Mouse (Mus musculus): ENCODE results near the gene Cux2. TPM values are rescaled to one million over a fixed set of nuclear protein-coding genes. Genes with fewer than 3 reads are reported as not detected.
A peak's percentile ranks its signal among the peaks of the same experiment; 100 is the strongest.

Gene Cux2
- polyA plus RNA-seq, 1 experiment from 2014 or later, result 17.4 TPM

DNA sequence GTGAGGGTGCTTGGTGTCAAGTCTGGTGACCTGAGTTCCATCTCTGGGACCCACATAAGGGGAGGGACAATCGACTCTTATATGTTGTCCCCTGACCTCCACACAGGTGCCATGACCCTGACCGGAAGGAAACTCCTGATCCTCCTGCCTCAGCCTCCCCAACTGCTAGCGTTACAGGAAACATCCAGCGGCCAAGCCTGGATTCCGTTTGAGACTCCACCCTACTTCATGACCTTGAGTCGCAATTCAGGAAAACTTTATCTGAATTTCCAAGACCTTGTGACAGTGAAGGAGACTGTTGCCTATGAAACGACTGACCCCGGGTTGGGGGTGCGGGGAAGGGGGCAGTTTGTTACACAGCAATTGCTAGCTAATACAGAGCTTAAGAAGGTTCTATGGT lies 208.4 kb downstream of the Cux2 start:
- H3K9me3 ChIP-seq (ENCODE audit: control insufficient read depth, low read length), result no peaks in the 10 kb centered on the region
- no peak for DNase-seq (ENCODE audit: low spot score)
- no peak for ATAC-seq (ENCODE audit: low FRiP score)
- no peak overlapping the region for H3K9ac ChIP-seq (ENCODE audit: low read depth, low read length)
- H3K4me1 ChIP-seq (replicated peaks; ENCODE audit: control insufficient read depth, insufficient read depth, low read length), result no peaks in the 10 kb centered on the region; the same call in 1 of the 2 replicates
- H3K36me3 ChIP-seq (ENCODE audit: control insufficient read depth, insufficient read depth, low read length), result no peaks in the 10 kb centered on the region
- H3K4me2 ChIP-seq (replicated peaks; ENCODE audit: low read depth, low read length), result no peak overlapping the region
- H3K27ac ChIP-seq (ENCODE audit: low read depth, low read length), result no peak overlapping the region
- no peak overlapping the region for H3K4me3 ChIP-seq (ENCODE audit: low read depth, low read length)
- 94% methylated on average over 9 of the region's 9 CpGs for WGBS
- peaks cover 53% of the 10 kb centered on the region for H3K27me3 ChIP-seq (ENCODE audit: control insufficient read depth, insufficient read depth, low read length)

- Histone ChIP-seq H3K9ac (ENCODE audit: low read depth, low read length) (peak overlapping the region; percentile 34; the same call in 1 of the 2 replicates), H3K4me1 (replicated peaks; ENCODE audit: control insufficient read depth, insufficient read depth, low read length) (peaks cover 9% of the 10 kb centered on the region), H3K4me3 (ENCODE audit: low read depth, low read length) (peak overlapping the region; percentile 30), H3K9me3 (ENCODE audit: control insufficient read depth, low read length) (no peaks in the 10 kb centered on the region), H3K27me3 (ENCODE audit: control insufficient read depth, insufficient read depth, low read length) (peaks cover 45% of the 10 kb centered on the region), H3K4me2 (replicated peaks; ENCODE audit: low read depth, low read length) (peak overlapping the region; percentile 58), H3K36me3 (ENCODE audit: control insufficient read depth, insufficient read depth, low read length) (no peaks in the 10 kb centered on the region), H3K27ac (ENCODE audit: low read depth, low read length) (no peak overlapping the region)
- DNase-seq (ENCODE audit: low spot score) (no peak), ATAC-seq (ENCODE audit: low FRiP score) (no peak)
- WGBS, result 25% methylated on average over 7 of the region's 7 CpGs
Observed at GRCm38 (mm10) chr5:121839128-121839473, 210.8 kb downstream of the Cux2 start.

DNA sequence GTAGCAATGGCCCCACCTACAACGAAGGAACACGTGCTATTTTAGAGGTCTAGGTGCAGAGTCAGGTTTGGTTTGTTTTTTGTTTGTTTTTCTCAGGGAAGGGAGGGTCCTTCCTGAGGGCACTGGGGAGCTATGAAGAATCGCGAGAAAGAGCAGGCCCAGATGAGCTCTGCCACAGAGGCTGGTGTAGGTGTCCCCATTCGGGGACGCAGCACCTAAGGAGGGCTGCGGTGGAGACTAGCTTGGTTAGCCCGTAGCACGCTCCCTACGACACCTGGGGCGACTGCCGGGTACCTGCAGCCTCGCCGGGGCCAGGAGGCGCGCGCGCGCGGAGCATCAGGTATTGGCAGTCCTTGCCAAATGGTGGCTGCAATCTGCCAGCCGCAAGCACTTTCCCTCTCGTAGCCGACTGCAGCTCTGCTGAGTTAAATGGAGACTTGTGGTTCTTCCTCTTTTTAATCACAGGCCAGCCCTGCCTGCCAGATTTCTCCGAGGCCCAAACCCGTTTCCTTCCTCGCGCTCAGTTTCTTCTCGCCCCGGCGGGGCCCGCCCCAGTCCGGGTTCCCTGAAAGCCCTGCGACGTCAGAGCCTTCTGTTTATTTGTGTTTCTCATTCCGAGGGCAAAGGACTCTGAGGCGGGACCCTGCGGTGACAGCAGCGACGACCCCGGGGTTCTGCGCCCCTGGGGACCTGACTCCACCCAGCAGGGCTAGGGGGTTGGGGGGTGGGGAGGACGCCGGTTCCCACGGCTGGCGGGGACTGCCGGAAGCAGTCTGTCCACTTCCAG lies 211.4 kb downstream of the Cux2 start:
- no peak for ATAC-seq (ENCODE audit: low FRiP score)
- no peaks in the 10 kb centered on the region for H3K9me3 ChIP-seq (ENCODE audit: control insufficient read depth, low read length)
- DNase-seq (ENCODE audit: low spot score), result peak; percentile 48
- H3K4me2 ChIP-seq (replicated peaks; ENCODE audit: low read depth, low read length), result peak overlapping the region; percentile 58
- H3K4me3 ChIP-seq (ENCODE audit: low read depth, low read length), result peak overlapping the region; percentile 30
- H3K36me3 ChIP-seq (ENCODE audit: control insufficient read depth, insufficient read depth, low read length), result no peaks in the 10 kb centered on the region
- WGBS, result 1% methylated on average over 46 of the region's 46 CpGs
- no peak overlapping the region for H3K27ac ChIP-seq (ENCODE audit: low read depth, low read length)
- peaks cover 11% of the 10 kb centered on the region for H3K4me1 ChIP-seq (replicated peaks; ENCODE audit: control insufficient read depth, insufficient read depth, low read length)
- peaks cover 39% of the 10 kb centered on the region for H3K27me3 ChIP-seq (ENCODE audit: control insufficient read depth, insufficient read depth, low read length)
- H3K9ac ChIP-seq (ENCODE audit: low read depth, low read length), result peak overlapping the region; percentile 34; the same call in 1 of the 2 replicates

GRCm38 (mm10) chr5:121837441-121838340 lies 212.2 kb downstream of the Cux2 start, which contains the start of gene Sh2b3:
Sh2b3 (minus strand) TSS chr5:121837646.
- ATAC-seq (ENCODE audit: low FRiP score) (0 out of 2 replicates have a peak, but pooled peaks have one; percentile 2), DNase-seq (ENCODE audit: low spot score) (peak; percentile 30)
- peak within 1 kb of the TSS; percentile 70 for H3K4me3 ChIP-seq (ENCODE audit: low read depth, low read length)
- H3K4me2 ChIP-seq (replicated peaks; ENCODE audit: low read depth, low read length), result peak within 1 kb of the TSS; percentile 96
- WGBS, result 1% methylated on average over 35 of the region's 35 CpGs
- peak within 1 kb of the TSS; percentile 72 for H3K9ac ChIP-seq (ENCODE audit: low read depth, low read length)
- H3K36me3 ChIP-seq (ENCODE audit: control insufficient read depth, insufficient read depth, low read length), result no peaks in the 10 kb centered on the region
- no peaks in the 10 kb centered on the region for H3K9me3 ChIP-seq (ENCODE audit: control insufficient read depth, low read length)
- peak within 1 kb of the TSS; percentile 68 for H3K27ac ChIP-seq (ENCODE audit: low read depth, low read length)
- peaks cover 11% of the 10 kb centered on the region for H3K4me1 ChIP-seq (replicated peaks; ENCODE audit: control insufficient read depth, insufficient read depth, low read length)
- H3K27me3 ChIP-seq (ENCODE audit: control insufficient read depth, insufficient read depth, low read length), result peaks cover 33% of the 10 kb centered on the region

DNA sequence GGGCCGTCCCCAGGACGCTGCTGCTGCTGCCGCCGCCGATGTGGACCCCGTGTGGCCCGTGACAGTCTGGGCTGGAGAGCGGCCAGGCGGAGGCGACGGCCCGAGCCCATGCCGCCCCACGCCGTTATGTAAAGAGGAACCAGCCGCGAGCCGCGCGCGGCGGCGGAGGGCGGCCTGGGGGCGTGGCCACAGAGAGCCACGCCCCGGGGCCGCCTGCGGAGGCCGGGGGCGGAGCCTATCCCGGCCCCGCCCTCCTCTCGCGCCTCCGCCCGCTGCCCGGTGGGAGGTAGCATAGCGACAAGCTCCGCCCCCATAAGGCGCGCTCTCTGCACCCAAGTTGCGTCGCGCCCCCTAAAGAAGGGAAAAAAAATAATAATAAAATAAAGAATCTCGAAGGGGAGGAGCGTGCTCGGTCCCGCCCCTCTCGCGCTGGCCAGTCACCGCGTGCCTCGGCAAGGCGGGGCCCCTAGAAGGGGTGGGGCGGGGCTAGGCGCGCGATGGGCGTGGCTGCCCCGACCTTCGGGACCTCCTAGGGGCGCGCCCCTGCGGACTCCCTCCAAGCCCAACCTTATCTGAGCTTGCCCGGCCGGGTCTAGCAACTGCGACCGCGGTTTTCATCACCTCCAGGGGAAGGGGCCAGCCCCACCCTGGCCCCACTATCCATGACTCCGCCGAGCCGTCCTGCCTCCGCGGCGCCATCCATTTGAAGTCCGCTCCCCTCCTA lies 213.0 kb downstream of the Cux2 start:
- H3K4me1 ChIP-seq (replicated peaks; ENCODE audit: control insufficient read depth, insufficient read depth, low read length), result peaks cover 11% of the 10 kb centered on the region
- peak overlapping the region; percentile 72 for H3K9ac ChIP-seq (ENCODE audit: low read depth, low read length)
- H3K9me3 ChIP-seq (ENCODE audit: control insufficient read depth, low read length), result no peaks in the 10 kb centered on the region
- peaks cover 29% of the 10 kb centered on the region for H3K27me3 ChIP-seq (ENCODE audit: control insufficient read depth, insufficient read depth, low read length)
- ATAC-seq (ENCODE audit: low FRiP score) (peak; percentile 73), DNase-seq (ENCODE audit: low spot score) (peak; percentile 91)
- H3K4me2 ChIP-seq (replicated peaks; ENCODE audit: low read depth, low read length), result peak overlapping the region; percentile 96
- H3K27ac ChIP-seq (ENCODE audit: low read depth, low read length), result peak overlapping the region; percentile 68
- H3K4me3 ChIP-seq (ENCODE audit: low read depth, low read length), result peak overlapping the region; percentile 70
- no peaks in the 10 kb centered on the region for H3K36me3 ChIP-seq (ENCODE audit: control insufficient read depth, insufficient read depth, low read length)
- under 1% methylated on average over 58 of the region's 77 CpGs for WGBS

DNA sequence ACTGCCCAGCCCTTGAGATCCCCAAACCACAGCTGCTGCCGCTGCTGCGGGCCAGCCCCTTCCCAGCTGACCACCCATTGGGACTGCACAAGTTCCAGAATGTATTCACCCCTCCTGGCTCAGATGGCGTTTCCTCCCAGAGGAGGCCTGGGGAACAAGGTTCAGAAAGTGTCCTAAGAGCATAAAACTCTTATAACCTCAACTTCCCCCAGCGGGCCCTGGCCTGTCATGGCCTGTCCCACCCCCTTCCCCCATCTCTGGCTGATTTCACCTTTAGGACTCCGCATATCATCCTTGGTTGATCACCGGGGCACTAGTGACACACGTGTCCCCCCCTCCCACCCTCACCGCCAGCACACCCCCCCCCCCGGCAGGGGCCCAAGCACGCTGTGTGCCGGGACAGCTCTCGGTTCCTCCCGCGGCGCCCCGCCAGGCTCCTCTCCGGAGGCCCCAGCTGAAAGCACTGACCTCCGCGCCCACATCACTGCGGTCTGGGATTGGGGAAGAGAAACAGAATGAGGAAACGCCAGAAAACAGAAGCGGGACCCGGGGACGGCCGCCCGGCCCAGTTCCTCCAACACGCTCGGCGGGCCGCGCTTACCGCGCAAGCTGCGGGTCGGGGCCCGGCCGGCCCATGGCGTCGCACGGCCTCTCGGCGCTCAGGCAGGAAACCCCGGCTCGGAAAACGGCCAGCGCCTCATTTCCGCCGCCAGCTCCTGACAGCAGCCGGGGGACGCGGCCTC lies 213.8 kb downstream of the Cux2 start:
- Histone ChIP-seq H3K9me3 (ENCODE audit: control insufficient read depth, low read length) (no peaks in the 10 kb centered on the region), H3K4me1 (replicated peaks; ENCODE audit: control insufficient read depth, insufficient read depth, low read length) (peaks cover 11% of the 10 kb centered on the region), H3K27ac (ENCODE audit: low read depth, low read length) (peak overlapping the region; percentile 68), H3K4me3 (ENCODE audit: low read depth, low read length) (peak overlapping the region; percentile 70), H3K27me3 (ENCODE audit: control insufficient read depth, insufficient read depth, low read length) (peaks cover 26% of the 10 kb centered on the region), H3K36me3 (ENCODE audit: control insufficient read depth, insufficient read depth, low read length) (no peaks in the 10 kb centered on the region), H3K4me2 (replicated peaks; ENCODE audit: low read depth, low read length) (peak overlapping the region; percentile 96), H3K9ac (ENCODE audit: low read depth, low read length) (peak overlapping the region; percentile 72)
- peak; percentile 28; the same call in 1 of the 2 replicates for ATAC-seq (ENCODE audit: low FRiP score)
- WGBS, result under 1% methylated on average over 40 of the region's 51 CpGs
- DNase-seq (ENCODE audit: low spot score), result peak; percentile 45

GRCm38 (mm10) chr5:121834991-121835747 lies 214.7 kb downstream of the Cux2 start:
- peaks cover 11% of the 10 kb centered on the region for H3K4me1 ChIP-seq (replicated peaks; ENCODE audit: control insufficient read depth, insufficient read depth, low read length)
- H3K4me2 ChIP-seq (replicated peaks; ENCODE audit: low read depth, low read length), result peak overlapping the region; percentile 96
- peak overlapping the region; percentile 70 for H3K4me3 ChIP-seq (ENCODE audit: low read depth, low read length)
- no peak for DNase-seq (ENCODE audit: low spot score)
- H3K27me3 ChIP-seq (ENCODE audit: control insufficient read depth, insufficient read depth, low read length), result peaks cover 28% of the 10 kb centered on the region
- no peaks in the 10 kb centered on the region for H3K36me3 ChIP-seq (ENCODE audit: control insufficient read depth, insufficient read depth, low read length)
- no peak for ATAC-seq (ENCODE audit: low FRiP score)
- no peaks in the 10 kb centered on the region for H3K9me3 ChIP-seq (ENCODE audit: control insufficient read depth, low read length)
- no peak overlapping the region for H3K27ac ChIP-seq (ENCODE audit: low read depth, low read length)
- no peak overlapping the region; the same call in 1 of the 2 replicates for H3K9ac ChIP-seq (ENCODE audit: low read depth, low read length)
- WGBS, result 43% methylated on average over 12 of the region's 12 CpGs

All from hindbrain, embryonic 11.5 days (tissue).